Mouse (Mus musculus): ENCODE data around the gene Ucp2. TPM values are rescaled to one million over a fixed set of nuclear protein-coding genes. Genes with fewer than 3 reads are reported as not detected.

Gene Ucp2
- polyA plus RNA-seq, 1 experiment from 2014 or later, result 184 TPM

- Histone ChIP-seq H3K4me2 (peak overlapping the region; percentile 93), H3K9ac (peak overlapping the region; percentile 57), H3K4me1 (ENCODE audit: insufficient read depth) (peaks cover 17% of the 10 kb centered on the region), H3K36me3 (ENCODE audit: insufficient read depth) (peaks cover 28% of the 10 kb centered on the region), H3K9me3 (ENCODE audit: low read depth, low read length) (no peaks in the 10 kb centered on the region), H3K27me3 (ENCODE audit: insufficient read depth, low read length) (no peaks in the 10 kb centered on the region), H3K27ac (ENCODE audit: low read depth) (peak overlapping the region; percentile 73), H3K4me3 (ENCODE audit: low read depth, low read length) (peak overlapping the region; percentile 52)
- WGBS, result 25% methylated on average over 19 of the region's 19 CpGs
- peak; percentile 45 for ATAC-seq (ENCODE audit: insufficient read depth)
- TF ChIP-seq CTCF (IDR thresholded peaks at IDR 0.05; ENCODE audit: low read depth), result no peak
- peak; percentile 89 for DNase-seq
Measured at GRCm38 (mm10) chr7:100493484-100494414, 612 bp downstream of the Ucp2 start.

GRCm38 (mm10) chr7:100494415-100494831 lies 1.3 kb downstream of the Ucp2 start:
- no peak for ATAC-seq (ENCODE audit: insufficient read depth)

GRCm38 (mm10) chr7:100495042-100495441 lies 1.9 kb downstream of the Ucp2 start:
- ATAC-seq (ENCODE audit: insufficient read depth) (no peak), DNase-seq (no peak)
- Histone ChIP-seq H3K4me1 (ENCODE audit: insufficient read depth) (peaks cover 17% of the 10 kb centered on the region), H3K9me3 (ENCODE audit: low read depth, low read length) (no peaks in the 10 kb centered on the region), H3K36me3 (ENCODE audit: insufficient read depth) (peaks cover 40% of the 10 kb centered on the region), H3K27ac (ENCODE audit: low read depth) (peak overlapping the region; percentile 60), H3K27me3 (ENCODE audit: insufficient read depth, low read length) (no peaks in the 10 kb centered on the region), H3K9ac (peak overlapping the region; percentile 18; the same call in 1 of the 2 replicates), H3K4me2 (peak overlapping the region; percentile 93), H3K4me3 (ENCODE audit: low read depth, low read length) (peak overlapping the region; percentile 52)
- TF ChIP-seq CTCF (IDR thresholded peaks at IDR 0.05; ENCODE audit: low read depth), result no peak
- WGBS, result 44% methylated on average over 8 of the region's 8 CpGs

More at GRCm38 (mm10) chr7:100494415-100494831, 1.3 kb downstream of the Ucp2 start:
- H3K4me1 ChIP-seq (ENCODE audit: insufficient read depth), result peaks cover 17% of the 10 kb centered on the region
- 81% methylated on average over 7 of the region's 7 CpGs for WGBS
- TF ChIP-seq CTCF (IDR thresholded peaks at IDR 0.05; ENCODE audit: low read depth), result no peak
- H3K4me3 ChIP-seq (ENCODE audit: low read depth, low read length), result peak overlapping the region; percentile 52
- no peak for DNase-seq
- peak overlapping the region; percentile 73; the same call in 1 of the 2 replicates for H3K27ac ChIP-seq (ENCODE audit: low read depth)
- H3K36me3 ChIP-seq (ENCODE audit: insufficient read depth), result peaks cover 33% of the 10 kb centered on the region
- peak overlapping the region; percentile 57 for H3K9ac ChIP-seq
- H3K4me2 ChIP-seq, result peak overlapping the region; percentile 93
- no peaks in the 10 kb centered on the region for H3K9me3 ChIP-seq (ENCODE audit: low read depth, low read length)
- no peaks in the 10 kb centered on the region for H3K27me3 ChIP-seq (ENCODE audit: insufficient read depth, low read length)

- Histone ChIP-seq H3K4me3 (ENCODE audit: low read depth, low read length) (peak overlapping the region; percentile 52), H3K27ac (ENCODE audit: low read depth) (peak overlapping the region; percentile 60), H3K27me3 (ENCODE audit: insufficient read depth, low read length) (no peaks in the 10 kb centered on the region), H3K4me1 (ENCODE audit: insufficient read depth) (peaks cover 17% of the 10 kb centered on the region), H3K36me3 (ENCODE audit: insufficient read depth) (peaks cover 40% of the 10 kb centered on the region), H3K4me2 (peak overlapping the region; percentile 93), H3K9me3 (ENCODE audit: low read depth, low read length) (no peaks in the 10 kb centered on the region), H3K9ac (no peak overlapping the region)
- ATAC-seq (ENCODE audit: insufficient read depth), result peak; percentile 45
- WGBS, result 31% methylated on average over 11 of the region's 11 CpGs
- no peak for TF ChIP-seq CTCF (IDR thresholded peaks at IDR 0.05; ENCODE audit: low read depth)
- DNase-seq, result peak; percentile 68
Measured at GRCm38 (mm10) chr7:100495581-100496251, 2.6 kb downstream of the Ucp2 start.

- 66% methylated on average over 6 of the region's 6 CpGs for WGBS
- Histone ChIP-seq H3K9me3 (ENCODE audit: low read depth, low read length) (no peaks in the 10 kb centered on the region), H3K27ac (ENCODE audit: low read depth) (peak overlapping the region; percentile 60; the same call in 1 of the 2 replicates), H3K36me3 (ENCODE audit: insufficient read depth) (peaks cover 40% of the 10 kb centered on the region), H3K27me3 (ENCODE audit: insufficient read depth, low read length) (no peaks in the 10 kb centered on the region), H3K4me1 (ENCODE audit: insufficient read depth) (peaks cover 17% of the 10 kb centered on the region), H3K4me3 (ENCODE audit: low read depth, low read length) (0 out of 2 replicates have a peak overlapping the region, but pooled peaks have one; percentile 52), H3K4me2 (peak overlapping the region; percentile 93), H3K9ac (no peak overlapping the region)
- no peak for TF ChIP-seq CTCF (IDR thresholded peaks at IDR 0.05; ENCODE audit: low read depth)
- DNase-seq (no peak), ATAC-seq (ENCODE audit: insufficient read depth) (no peak)
Measured at GRCm38 (mm10) chr7:100496371-100496770, 3.2 kb downstream of the Ucp2 start.

- Histone ChIP-seq H3K27ac (ENCODE audit: low read depth) (no peak overlapping the region), H3K4me3 (ENCODE audit: low read depth, low read length) (no peak overlapping the region), H3K4me2 (no peak overlapping the region), H3K9ac (no peak overlapping the region), H3K9me3 (ENCODE audit: low read depth, low read length) (no peaks in the 10 kb centered on the region), H3K27me3 (ENCODE audit: insufficient read depth, low read length) (no peaks in the 10 kb centered on the region), H3K4me1 (ENCODE audit: insufficient read depth) (peaks cover 17% of the 10 kb centered on the region), H3K36me3 (ENCODE audit: insufficient read depth) (peaks cover 40% of the 10 kb centered on the region)
- no peak for TF ChIP-seq CTCF (IDR thresholded peaks at IDR 0.05; ENCODE audit: low read depth)
- DNase-seq (no peak), ATAC-seq (ENCODE audit: insufficient read depth) (no peak)
- WGBS, result 98% methylated on average over 9 of the region's 9 CpGs
Measured at GRCm38 (mm10) chr7:100496791-100497190, 3.7 kb downstream of the Ucp2 start.

GRCm38 (mm10) chr7:100497402-100497801 lies 4.3 kb downstream of the Ucp2 start:
- Histone ChIP-seq H3K27ac (ENCODE audit: low read depth) (no peak overlapping the region), H3K9ac (no peak overlapping the region), H3K27me3 (ENCODE audit: insufficient read depth, low read length) (no peaks in the 10 kb centered on the region), H3K4me2 (no peak overlapping the region), H3K4me1 (ENCODE audit: insufficient read depth) (peaks cover 17% of the 10 kb centered on the region), H3K36me3 (ENCODE audit: insufficient read depth) (peaks cover 40% of the 10 kb centered on the region), H3K9me3 (ENCODE audit: low read depth, low read length) (no peaks in the 10 kb centered on the region), H3K4me3 (ENCODE audit: low read depth, low read length) (no peak overlapping the region)
- TF ChIP-seq CTCF (IDR thresholded peaks at IDR 0.05; ENCODE audit: low read depth), result no peak
- 82% methylated on average over 4 of the region's 4 CpGs for WGBS
- DNase-seq, result no peak
- no peak for ATAC-seq (ENCODE audit: insufficient read depth)

Measured in lung, embryonic 14.5 days (tissue).